Mouse (Mus musculus): ENCODE data around the gene Map3k7.

Gene Map3k7

GRCm38 (mm10) chr4:32060686-32061085 lies 96.8 kb downstream of the Map3k7 start:
- DNase-seq (ENCODE audit: low read depth, low spot score): no peak

GRCm38 (mm10) chr4:32062381-32063059 lies 98.6 kb downstream of the Map3k7 start:
- DNase-seq (ENCODE audit: low read depth, low spot score): no peak

DNA sequence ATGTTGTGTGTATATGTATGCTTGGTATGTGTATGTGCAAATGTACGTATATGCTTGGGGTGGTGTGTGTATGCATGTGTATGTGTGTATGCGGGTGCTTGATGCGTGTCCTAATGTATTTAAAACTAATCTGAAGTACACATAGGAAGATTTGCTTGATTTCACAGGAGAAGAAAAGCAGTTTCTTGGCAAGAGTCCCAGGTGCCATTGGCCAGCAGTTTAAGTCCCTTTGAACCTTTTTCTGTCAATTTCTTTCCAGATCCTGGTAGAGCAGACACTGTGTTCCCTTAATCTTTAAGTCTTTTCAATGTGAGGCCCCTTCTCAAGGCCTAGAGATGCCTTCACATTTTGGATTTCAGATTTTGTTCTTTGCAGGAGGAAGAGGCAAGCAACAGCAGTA lies 99.4 kb downstream of the Map3k7 start:
- no peak for DNase-seq (ENCODE audit: low read depth, low spot score)

All from brain, embryonic 18.5 days (tissue).